Mouse (Mus musculus) heart, postnatal 25 days (tissue): Measurements from ENCODE around the gene Xrn2. TPM values are rescaled to one million over a fixed set of nuclear protein-coding genes. Genes with fewer than 3 reads are reported as not detected.

Source experiments
- DNase-seq: peaks from one replicate; pipeline ENCODE4 v3.0.0; 2022; ENCODE audit warnings: low spot score
- intact Hi-C: fragments of 180-260 bp; cut with DNase I; formaldehyde crosslinking; loops from one replicate; pipeline ENCODE4 v1.15.1; 2025
- total RNA-seq, 2 experiments: library from RNA; stranded (reverse); gene quantifications; 2 replicates each; pipeline ENCODE4 v1.2.3; 2021

Gene Xrn2
- total RNA-seq, 2 experiments from 2014 or later = 21.7 to 21.8 TPM

DNA sequence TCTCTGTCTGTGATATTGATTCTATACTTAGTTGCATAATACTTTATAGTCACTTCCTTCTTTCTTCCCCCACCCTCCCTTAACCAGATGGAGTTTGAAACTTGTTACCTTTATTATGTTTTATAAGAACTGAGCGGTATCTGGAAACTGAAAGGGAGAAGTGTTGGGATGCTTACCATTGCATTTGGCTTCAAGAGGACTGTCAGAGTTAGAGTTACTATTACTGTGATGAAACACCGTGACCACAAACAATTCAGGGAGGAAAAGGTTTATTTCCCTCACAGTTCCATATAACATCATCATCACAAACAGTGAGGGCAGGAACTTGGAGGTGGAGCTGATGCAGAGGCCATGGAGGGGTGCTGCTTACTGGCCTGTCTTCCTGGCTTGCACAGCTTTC lies 23.1 kb downstream of the Xrn2 start:
- intact Hi-C loops = no loop called here
- DNase-seq = no peak

DNA sequence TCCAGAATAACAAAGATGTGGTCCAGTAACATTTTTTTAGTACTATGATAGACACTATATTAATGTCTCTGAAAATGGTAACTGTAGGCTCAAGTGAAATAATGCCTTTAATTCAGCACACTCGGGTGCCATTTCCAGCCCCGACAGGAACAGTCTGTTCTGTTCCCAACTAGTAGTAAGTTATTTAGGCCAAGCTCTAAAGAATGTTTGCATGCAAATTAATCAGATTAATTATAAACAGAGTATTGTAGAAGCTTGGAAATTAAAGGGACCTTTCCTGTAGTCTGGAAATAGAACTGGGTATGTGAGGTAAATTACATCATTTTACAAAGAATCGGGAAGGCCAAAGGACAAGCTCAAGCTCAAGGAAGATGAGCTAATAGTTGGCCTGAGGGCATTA lies 34.3 kb downstream of the Xrn2 start:
- DNase-seq = no peak
- intact Hi-C loops = no loop called here

DNA sequence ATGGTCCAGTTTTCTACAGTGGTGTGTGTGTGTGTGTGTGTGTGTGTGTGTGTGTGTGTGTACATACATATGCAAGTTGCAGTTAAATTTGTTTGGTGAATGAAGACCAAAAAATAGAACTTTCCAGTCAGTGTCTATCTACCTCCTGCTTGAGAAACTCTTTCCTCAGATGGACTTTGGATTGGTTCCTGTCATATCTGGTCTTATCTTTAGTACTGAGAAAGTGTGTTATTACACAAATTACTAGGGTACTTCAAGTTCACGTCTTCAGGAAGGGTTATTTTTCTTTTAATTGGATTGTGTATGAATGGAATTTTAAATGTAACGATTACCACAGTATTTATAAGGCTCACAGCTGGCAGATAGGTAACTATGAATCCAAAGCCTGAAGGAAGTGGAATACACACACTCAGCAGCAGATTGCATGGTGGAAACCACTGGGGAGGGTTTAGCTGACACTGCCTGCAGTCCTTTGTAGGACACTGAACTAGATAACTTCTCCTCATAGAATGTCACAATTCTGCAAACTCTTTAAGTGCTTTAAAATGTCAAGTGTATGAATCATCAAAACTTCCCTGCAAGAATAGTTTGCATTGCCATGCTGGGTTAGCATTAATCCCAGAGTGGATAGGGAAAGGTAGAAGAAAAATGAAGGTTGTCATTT lies 40.6 kb downstream of the Xrn2 start:
- DNase-seq = no peak
- intact Hi-C loops = no loop called here

DNA sequence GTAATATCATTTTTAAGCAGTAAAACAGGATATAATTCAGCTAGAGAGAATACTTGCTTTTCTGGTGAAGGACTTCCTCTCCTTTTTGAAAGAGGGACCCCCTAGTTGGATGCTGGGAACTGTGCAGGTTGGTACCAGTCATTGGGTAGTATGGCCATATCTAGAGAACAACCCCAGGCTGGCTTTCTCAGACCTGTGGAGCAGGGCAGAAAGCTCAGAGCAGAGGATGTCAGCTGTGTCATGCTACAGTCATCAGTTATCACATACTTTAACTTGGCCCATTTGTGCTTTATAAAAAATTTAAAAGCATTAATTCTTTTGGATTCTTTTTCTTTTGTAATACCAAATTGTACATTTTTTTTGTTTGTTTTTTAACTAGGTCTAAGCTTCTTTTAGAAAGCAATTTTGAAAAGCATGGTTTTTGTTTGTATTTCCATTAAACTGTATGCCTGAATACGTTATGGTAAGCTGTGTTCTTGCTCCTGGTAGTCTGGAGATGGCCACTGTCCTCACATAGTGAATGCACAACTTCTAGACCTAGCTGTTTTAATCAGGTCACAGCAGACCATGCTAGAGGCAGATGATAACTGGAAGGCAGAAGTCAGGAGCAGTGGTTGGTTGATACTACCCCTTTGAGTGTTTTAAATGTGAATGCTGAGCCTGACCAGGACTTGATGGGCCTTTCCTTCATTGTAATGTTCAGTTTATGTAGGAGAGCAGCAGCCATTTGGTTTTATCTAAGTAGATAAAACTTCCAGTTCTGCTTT lies 54.9 kb downstream of the Xrn2 start:
- no peak for DNase-seq
- intact Hi-C loops = no loop called here

DNA sequence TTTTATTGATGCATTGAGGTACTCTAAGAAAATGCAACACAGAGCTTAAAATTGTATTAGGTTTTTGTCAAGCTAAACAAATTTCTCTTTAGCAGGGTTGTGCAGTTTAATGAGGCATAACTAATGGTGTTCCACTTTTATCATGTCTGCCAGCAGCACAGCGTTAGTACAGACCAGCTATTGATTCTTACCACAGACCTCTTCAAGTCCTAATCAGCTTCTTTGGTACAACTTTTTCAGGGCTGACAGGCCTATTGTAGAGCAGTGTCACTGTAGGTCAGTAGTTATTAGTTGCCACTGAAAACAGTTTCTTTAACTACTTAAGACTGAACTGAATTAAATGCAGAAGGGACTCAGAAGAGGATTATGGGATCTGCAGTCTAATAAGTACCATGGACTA lies 56.3 kb downstream of the Xrn2 start:
- DNase-seq = no peak
- intact Hi-C loops = no loop called here

DNA sequence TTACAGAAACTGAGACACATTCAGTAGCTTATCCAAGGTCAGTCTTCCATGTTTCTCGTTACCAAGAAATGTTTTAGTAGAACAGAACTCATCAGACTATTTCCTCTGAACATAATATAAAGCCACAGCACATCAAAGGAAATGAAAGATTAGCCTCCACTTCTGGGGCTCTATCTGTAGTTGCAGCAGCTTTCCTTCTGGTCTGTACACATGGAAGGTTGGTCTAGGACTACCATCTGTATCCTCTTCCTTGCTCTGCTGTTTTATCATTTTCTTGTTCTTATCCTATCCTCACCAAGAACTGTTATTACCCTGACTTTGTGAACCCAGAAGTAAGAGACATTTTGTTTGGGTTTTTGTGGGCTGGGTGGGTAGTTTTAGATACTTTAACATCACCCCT lies 57.5 kb downstream of the Xrn2 start:
- DNase-seq = no peak
- intact Hi-C loops = loop anchor here (10.0 kb wide), 1 partner anchor 106 kb away; no protein-coding TSS in a partner anchor

DNA sequence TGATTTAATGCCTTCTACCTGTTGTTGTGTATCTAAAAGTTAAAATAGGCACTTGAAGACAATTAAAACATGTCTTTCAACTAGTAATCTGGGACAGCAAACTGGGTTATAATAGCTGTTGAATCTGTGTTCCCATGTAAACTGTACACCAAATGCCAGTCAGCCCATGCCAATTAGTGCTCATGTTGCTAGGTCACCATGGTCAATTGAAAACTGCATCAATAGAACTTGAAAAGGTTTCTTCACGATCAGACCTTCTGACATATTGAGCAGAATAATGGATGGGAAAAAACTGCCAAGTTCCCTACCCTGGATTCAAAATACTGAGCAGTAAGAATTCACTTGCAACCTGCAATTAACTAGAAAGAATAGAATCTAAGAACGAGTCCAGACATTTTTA lies 61.2 kb downstream of the Xrn2 start:
- intact Hi-C loops = loop anchor here (10.0 kb wide), 1 partner anchor 109 kb away; no protein-coding TSS in a partner anchor
- no peak for DNase-seq

DNA sequence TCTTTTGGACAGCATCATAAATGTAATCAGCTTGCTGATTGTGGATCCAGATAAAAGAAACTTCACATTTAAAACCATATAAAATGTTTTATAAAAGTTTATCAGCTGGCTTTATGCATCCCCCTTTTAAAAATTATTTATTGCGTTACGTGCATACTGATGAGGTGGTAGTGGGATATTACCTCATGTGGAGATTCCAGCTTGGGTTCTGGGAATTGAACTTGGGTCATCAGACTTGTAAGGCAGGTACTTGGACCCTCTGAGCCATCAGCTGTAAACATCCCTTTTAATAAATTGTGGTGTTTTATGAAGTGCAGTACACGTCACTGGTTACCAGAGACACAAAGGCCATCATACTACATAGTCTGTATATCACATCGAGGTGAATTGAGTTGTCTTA lies 61.6 kb downstream of the Xrn2 start:
- intact Hi-C loops = loop anchor here (10.0 kb wide), 1 partner anchor 110 kb away; no protein-coding TSS in a partner anchor
- DNase-seq = no peak

DNA sequence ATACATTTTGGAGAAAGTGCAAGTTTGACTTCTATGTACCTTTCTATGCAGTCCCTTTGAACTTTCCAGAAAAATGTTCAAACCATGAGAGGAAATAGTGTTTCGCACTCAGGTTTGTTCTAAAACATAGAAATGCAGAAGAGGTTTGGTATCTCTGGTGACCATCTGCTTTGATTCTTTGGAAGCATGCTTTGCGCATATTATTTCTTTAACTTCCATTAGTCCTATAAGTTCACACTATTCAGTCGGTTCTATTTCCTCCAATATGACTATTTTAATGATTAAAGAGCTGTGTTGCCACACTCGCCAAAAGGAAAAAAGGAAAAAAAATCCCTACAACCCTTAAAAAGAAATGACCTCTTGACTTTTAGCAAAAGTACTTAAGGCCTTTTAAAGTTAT lies 69.6 kb downstream of the Xrn2 start:
- intact Hi-C loops = loop anchor here (10.0 kb wide), 2 partner anchors 858 to 952 kb away; partner anchors contain the start of gene Insm1

DNA sequence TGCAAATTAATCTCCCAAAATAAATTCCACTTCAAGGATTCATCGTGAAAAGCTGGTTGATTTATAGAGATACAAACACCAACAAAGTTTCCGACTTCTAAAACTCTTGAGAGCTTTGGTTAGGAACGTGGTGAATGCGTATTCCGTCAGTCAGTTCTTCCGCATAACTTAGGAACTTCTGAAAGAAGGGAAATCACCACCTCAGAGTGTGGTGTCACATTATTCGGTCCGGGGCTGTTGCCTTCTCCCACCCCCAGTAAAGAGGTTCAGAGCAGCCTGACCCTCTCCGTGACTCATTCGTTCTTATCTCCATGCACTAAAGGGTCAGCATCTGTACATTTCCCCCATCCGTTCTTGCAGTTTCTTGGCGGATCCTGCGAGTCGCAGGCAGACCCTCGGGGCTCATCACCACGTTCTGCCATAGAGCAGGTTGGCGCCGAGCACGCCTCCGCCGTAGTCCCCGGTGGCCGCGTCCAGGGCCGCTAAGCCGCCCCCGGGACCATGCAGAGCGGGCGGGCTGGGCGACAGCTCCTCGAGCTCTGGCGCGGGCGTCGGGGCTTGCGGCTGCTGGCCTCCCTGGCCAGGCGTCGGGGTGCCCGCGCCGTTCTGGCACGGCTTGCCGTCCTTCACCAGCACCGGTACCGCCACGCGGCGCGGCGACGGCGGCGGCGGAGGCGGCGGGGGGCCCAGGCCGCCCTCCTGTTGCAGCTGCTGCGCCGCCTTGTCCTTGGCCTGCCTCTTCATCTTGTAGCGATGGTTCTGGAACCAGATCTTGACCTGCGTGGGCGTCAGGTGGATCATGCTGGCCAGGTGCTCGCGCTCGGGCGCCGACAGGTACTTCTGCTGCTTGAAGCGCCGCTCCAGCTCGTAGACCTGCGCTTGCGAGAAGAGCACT lies 70.9 kb downstream of the Xrn2 start:
- no peak for DNase-seq
- intact Hi-C loops = loop anchor here (10.0 kb wide), 2 partner anchors 859 to 951 kb away; partner anchors contain the start of gene Insm1

More for the DNA sequence above, 69.6 kb downstream of the Xrn2 start:
- DNase-seq = no peak

DNA sequence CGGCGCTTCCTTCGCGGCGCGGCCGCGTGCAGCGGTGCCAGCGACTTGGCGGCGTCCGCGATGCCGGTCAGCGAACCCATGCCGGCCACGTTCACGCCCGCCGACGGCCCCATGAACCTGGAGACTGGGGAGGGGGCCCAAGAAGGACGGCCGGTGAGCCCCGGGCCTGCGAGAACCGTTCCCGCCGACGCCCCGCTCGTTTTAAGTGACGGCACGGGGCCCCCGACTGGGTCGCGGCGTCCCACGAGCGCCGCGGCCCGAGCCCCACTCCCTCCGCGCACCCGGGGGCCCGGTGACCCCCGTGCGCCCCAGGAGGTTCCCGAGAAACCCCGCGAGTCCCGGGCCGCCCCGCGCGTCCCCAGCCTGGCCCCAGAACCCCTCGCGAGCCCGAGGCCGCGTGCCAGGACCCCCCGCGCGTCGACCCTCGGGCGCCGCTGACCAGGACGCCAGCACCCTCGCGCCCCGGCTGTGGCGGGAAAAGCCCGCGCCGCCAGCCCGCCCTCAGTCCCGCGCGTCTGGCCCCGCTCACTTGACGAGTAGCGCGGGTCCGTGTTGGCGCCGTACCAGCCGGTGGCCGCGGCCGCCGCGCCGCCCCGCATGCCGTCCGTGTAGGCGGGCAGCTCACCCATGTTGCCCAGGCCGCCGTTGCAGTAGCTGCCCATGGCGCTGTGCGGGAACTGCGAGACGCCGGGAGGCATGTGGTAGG lies 71.7 kb downstream of the Xrn2 start:
- intact Hi-C loops = loop anchor here (5.0 to 10.0 kb wide), 5 partner anchors 103 to 950 kb away; partner anchors contain the start of genes Insm1 and Pax1
- DNase-seq = no peak

DNA sequence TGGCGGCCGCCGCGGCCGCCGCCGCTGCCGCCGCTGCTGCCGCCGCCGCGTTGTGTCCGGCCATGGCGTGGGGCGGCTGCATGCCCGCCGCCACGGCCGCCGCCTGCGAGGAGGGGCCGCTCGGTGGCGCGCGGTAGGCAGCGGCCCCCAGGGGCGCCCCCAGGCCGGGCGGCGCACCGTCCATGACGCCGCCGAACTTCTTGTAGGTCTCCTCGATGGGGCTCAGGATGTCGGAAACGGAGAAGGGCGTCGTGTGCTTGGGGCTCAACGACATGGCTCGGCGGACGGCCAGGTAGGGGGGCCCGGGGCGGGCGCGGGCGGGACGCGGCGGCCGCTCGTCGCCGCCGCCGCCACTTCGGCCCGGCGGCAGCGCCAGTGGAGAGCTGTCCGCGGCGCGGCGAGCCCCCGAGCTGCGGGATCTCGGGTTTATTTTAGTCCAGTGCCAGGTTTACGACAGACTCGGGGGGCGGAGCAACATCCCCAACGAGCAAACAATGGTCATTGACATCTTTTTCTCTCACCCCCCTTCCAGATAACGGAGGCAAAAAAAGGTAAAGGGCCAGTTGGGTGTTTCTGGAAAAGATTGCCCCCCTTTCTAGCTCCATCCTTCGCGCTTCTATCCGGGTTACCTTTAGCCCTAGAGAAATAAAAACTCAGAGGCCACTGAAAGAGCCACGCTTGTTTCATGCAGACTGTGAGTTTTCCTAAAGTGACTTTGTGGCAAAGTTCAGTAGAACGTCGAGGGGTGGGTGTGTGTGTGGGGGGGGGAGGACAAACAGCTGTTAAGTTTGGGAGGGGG lies 72.5 kb downstream of the Xrn2 start, which contains the start of gene Nkx2-4:
Gene Nkx2-4 (minus strand): TSS at position 374 of the 799 bp plus-strand sequence.
- no peak for DNase-seq
- intact Hi-C loops = loop anchor here (5.0 to 10.0 kb wide), 5 partner anchors 102 to 950 kb away; partner anchors contain the start of genes Insm1 and Pax1

DNA sequence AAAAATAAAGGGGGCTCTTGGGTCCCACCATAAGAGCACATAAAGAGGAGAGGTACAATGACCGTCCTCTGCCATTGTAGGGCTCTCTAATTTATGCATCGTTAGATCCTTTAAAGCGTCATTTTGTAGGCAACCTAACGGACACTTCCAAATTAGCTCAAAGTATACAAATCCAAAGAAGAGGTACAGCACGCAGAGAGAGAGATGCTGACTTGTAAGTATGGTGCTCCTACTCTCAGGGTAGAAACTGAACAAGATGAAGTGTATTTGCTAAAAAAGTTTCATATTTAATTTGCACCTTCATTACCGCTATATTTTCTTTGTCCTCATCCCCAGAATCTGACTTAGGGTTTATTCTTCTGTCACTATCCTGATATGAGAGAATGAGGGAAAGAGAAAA lies 73.1 kb downstream of the Xrn2 start:
- no peak for DNase-seq

DNA sequence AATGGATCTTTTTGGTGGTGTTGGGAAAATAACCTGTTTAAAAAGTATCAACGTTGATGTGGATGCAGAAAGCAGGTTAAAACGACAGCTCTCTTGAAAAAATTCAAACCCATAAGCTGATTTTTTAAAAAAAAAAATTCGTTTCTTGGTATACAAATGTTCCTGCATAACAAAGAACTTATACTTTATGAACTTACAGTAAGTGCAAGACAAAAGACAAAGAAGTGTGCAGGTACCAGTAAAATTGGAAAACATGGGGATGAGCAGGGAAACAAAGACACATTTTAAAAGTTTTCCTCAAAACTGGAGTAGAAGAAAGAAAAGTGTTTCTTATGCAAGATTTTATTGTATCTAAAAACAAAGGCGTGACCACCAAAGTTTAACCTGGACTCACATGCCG lies 73.6 kb downstream of the Xrn2 start:
- no peak for DNase-seq
- intact Hi-C loops = loop anchor here (5.0 to 10.0 kb wide), 5 partner anchors 101 to 948 kb away; partner anchors contain the start of genes Insm1 and Pax1

More for the DNA sequence above, 73.1 kb downstream of the Xrn2 start:
- intact Hi-C loops = loop anchor here (5.0 to 10.0 kb wide), 5 partner anchors 101 to 949 kb away; partner anchors contain the start of genes Insm1 and Pax1

DNA sequence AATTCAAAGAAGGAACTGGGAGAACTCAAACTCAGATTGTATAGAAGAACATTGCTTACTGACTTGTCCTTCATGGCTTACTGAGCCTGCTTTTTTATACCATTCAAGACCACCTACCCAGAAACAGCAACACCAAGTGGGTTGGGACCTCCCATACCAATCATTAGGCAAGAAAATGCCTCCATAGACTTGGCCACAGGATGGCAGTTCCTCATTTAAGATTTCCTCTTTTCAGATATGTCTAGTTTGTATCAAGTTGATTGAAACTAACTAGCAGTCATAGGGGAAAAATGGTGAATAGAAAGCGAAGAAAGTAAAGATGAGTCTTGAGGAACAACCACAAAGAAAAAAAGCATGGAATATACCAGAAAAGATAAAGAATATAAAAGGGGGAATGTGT lies 106.9 kb downstream of the Xrn2 start:
- DNase-seq = no peak

DNA sequence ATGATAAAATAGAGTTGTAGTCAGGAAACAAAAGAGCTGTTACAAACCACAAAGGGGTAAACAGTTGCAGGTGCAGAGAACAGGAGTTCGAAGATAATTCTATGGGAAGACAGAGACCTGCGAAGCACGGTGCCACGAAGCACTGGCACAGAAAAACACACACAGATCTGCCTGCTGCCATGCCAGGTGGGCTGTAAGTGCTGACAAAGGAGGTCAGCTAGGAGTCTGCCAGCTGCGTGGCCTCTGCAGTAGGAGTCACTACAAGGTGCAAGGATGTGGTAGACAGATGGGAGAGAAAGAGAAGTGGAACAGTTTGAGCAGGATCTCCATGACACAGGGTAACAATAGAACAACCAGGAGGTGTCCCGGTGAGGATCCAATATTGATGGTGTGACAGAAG lies 114.6 kb downstream of the Xrn2 start:
- no peak for DNase-seq
- intact Hi-C loops = no loop called here

More for the DNA sequence above, 106.9 kb downstream of the Xrn2 start:
- intact Hi-C loops = no loop called here
